Comparison of ENCODE assay signal across 8 mouse cellular contexts in the genomic region with DNA sequence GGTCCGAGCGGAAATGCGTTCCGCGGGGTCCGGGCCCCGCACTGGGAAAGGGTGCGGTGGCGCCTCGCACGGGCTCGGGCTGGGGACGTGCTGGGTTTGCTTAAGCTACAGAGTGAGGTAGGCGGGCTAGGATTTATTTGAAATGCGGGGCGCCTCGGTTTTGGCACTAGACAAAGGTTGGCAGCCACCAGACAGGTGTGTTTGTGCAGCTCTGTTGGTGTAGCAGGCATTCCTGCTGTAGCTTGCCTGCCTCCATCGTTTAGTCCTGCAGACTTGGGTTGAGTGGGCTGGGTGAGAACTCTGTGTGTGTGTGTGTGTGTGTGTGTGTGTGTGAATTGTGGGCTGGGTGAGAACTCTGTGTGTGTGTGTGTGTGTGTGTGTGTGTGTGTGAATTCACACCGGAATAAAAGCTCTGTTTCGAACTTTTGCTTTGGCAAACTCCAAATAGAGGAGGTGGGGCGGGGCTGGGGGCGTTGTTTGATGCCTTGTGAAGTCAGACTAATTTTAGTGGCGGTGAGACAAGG. TPM values are rescaled to one million over a fixed set of nuclear protein-coding genes. Genes with fewer than 3 reads are reported as not detected.
DNase-seq lines count a peak whose midpoint lies in the region; ATAC-seq and TF ChIP-seq lines count a peak whose summit lies in the region.

No protein-coding gene starts in this region.

- no peak for DNase-seq in cerebellum, postnatal 25 days
- DNase-seq in WW6 (ENCODE audit: low read depth, low spot score), result peak; percentile 31
- DNase-seq in fat pad, adult 2 months (ENCODE audit: extremely low read depth, low read depth, low spot score), result peak; percentile 42
- DNase-seq in hindbrain, embryonic 10.5 days (ENCODE audit: low spot score), result peak; percentile 73
- DNase-seq in layer of hippocampus, postnatal 36 days, result peak; percentile 35 to 39
- DNase-seq in lung, postnatal 25 days (ENCODE audit: low spot score), result peak; percentile 3
- DNase-seq in spleen, adult 2 months (ENCODE audit: low read depth in 1 of 2, low spot score in 2 of 2), result peak; percentile 17 to 34

- TF ChIP-seq POLR2A in spleen, adult 2 months (IDR thresholded peaks at IDR 0.05; ENCODE audit: low read depth, low read length), result no peak

- H3K4me3 ChIP-seq in hindbrain, embryonic 10.5 days, result peak overlapping the region; percentile 88
- H3K4me3 ChIP-seq in spleen, adult 2 months (ENCODE audit: extremely low read depth, insufficient read depth, insufficient read length), result peak overlapping the region; percentile 85

- TF ChIP-seq CTCF in spleen, adult 2 months (IDR thresholded peaks at IDR 0.05; ENCODE audit: extremely low read depth, insufficient read depth, insufficient read length, insufficient replicate concordance), result no peak

- under 1% methylated on average over 23 of the region's 23 CpGs for WGBS in hindbrain, embryonic 10.5 days
- WGBS in spleen, adult 2 months, result 1% methylated on average over 23 of the region's 23 CpGs

- 0 out of 2 replicates have a peak, but pooled peaks cover 3% of the 10 kb centered on the region for H3K4me1 ChIP-seq in hindbrain, embryonic 10.5 days (replicated peaks)
- H3K4me1 ChIP-seq in spleen, adult 2 months (ENCODE audit: control insufficient read depth, insufficient read depth, insufficient read length), result no peaks in the 10 kb centered on the region

- ATAC-seq in cerebellum, adult (ENCODE audit: insufficient number of reproducible peaks, low FRiP score, low TSS enrichment), result peak; percentile 49

- no peaks in the 10 kb centered on the region for H3K36me3 ChIP-seq in hindbrain, embryonic 10.5 days
- H3K36me3 ChIP-seq in spleen, adult 2 months (ENCODE audit: control insufficient read depth, insufficient read depth, low read length), result no peaks in the 10 kb centered on the region

- peak overlapping the region; percentile 97 for H3K27ac ChIP-seq in hindbrain, embryonic 10.5 days
- no peak overlapping the region for H3K27ac ChIP-seq in spleen, adult 2 months (ENCODE audit: insufficient read depth, low read length)

- no peaks in the 10 kb centered on the region for H3K9me3 ChIP-seq in hindbrain, embryonic 10.5 days

- no peaks in the 10 kb centered on the region for H3K27me3 ChIP-seq in hindbrain, embryonic 10.5 days (ENCODE audit: insufficient read depth, poor library complexity, severe bottlenecking)
- H3K27me3 ChIP-seq in spleen, adult 2 months (ENCODE audit: control insufficient read depth, insufficient read depth, low read length), result no peaks in the 10 kb centered on the region

RNA-seq across cellular contexts. Expression of gene Hace1, which starts 0.7 kb away (rescaled TPM):
- polyA plus RNA-seq in hindbrain, embryonic 10.5 days (2016; fragmentation: Nextera tagmentation; extraction: Ambion mirVana), result 16.9 and 20.4 TPM in 2 replicates
- 10 to 100 TPM; 41.8 to 44.1 TPM for total RNA-seq in layer of hippocampus, postnatal 36 days (2021)
- 6.0 and 9.2 TPM in 2 replicates for polyA plus RNA-seq in spleen, adult 2 months (2012; rRNA removed)

Comparison
In these comparisons a context has a peak if more than half of its experiments do, and no peak if none do; other contexts are left out.
1. DNase-seq: peak in WW6 (single experiment), fat pad, adult 2 months (single experiment), hindbrain, embryonic 10.5 days (single experiment), layer of hippocampus, postnatal 36 days (2 of 2), lung, postnatal 25 days (single experiment) and spleen, adult 2 months (2 of 2); none in cerebellum, postnatal 25 days (0 of 2).